Mouse (Mus musculus): ENCODE results near the gene Htra3.

Htra3 gene

DNA sequence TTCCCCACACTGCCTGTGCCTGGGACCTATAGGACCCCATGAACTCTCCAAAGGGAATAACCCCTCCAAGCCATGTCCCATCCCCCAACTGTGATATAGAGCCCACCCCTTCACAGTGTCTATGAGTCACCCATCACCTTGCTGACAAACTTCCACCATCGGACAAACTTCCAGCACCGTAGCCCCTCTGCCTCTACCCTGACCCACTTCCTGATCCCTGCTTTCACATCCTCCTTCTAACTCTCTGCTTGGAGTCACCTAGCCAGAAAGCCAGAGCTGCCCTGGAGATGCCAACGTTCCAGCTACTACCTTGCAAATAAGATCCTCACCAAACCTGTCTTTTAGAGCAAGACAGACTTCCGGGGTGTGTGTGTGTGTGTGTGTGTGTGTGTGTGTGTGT, 14.1 kb upstream of the Htra3 start:
- DNase-seq (ENCODE audit: low spot score) = no peak

DNA sequence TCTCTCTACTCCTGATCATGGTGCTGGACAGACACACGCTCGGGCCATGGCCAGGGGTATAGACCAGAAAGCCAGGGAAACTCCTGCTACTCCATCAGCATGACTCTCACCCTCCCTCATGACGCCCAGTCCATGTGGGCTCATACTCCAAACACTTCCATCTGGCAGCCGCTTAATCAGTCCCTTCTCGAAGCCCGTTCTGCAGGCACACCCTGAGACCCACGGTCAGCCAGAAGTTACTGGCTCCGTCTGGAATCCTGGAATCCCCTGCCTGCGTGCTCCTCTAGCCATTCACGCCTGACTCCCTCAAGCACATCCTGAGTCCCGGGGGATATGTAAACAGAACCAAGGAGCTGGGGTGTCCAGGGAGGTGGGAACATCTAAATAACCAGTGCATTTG, 11.7 kb upstream of the Htra3 start:
- DNase-seq (ENCODE audit: low spot score) = no peak

DNA sequence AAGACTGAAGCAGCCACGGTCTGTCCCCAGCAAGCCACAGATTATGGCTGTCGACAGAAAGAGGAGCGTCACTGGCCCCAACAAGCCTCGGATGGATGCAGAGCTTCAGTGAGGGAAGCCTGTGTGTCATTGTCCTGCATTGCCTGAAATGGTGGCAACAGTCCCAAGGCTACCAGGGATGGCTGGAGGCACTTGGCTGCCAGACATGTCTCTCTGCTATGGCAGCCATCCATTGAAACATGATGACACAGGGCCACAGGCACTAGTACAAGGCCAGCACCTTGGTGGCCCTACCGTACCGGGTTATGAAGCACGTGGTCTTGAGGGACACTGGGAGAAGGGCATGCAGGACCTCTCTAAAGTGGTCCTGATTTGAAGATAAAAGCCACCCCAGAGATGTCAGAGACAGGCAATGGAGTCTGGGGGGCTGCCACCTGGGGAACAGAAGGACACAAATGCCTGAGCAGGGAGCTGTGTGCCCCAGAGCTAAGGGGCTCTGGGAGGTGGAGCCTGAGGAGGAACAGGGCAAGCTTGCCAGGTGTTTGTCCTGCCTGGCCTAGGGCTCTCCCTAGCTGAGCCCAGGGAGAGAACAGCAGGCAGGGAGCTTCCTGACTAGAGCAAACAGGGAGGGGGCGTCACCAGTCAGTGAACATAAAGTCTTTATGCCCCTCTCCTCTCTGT, 11.0 kb upstream of the Htra3 start:
- DNase-seq (ENCODE audit: low spot score) = no peak

GRCm38 (mm10) chr5:35689374-35689773, 9.8 kb upstream of the Htra3 start:
- DNase-seq (ENCODE audit: low spot score) = no peak

DNA sequence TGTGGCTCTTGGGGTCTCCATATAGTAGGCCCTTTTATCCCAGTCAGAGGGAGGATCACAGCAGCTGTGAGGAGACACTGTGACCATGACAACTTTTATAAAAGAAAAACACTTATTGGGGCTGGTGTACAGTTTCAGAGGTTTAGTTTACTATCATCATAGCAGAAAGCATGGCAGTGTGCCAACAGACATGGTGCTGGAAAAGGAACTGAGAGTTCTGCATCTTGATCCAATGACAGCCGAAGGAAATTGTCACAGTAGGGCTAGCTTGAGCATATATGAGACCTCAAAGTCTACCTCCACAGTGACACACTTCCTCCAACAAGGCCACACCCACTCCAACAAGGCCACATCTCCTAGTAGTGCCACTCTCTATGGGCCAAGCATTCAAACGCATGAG, 9.3 kb upstream of the Htra3 start:
- no peak for DNase-seq (ENCODE audit: low spot score)

DNA sequence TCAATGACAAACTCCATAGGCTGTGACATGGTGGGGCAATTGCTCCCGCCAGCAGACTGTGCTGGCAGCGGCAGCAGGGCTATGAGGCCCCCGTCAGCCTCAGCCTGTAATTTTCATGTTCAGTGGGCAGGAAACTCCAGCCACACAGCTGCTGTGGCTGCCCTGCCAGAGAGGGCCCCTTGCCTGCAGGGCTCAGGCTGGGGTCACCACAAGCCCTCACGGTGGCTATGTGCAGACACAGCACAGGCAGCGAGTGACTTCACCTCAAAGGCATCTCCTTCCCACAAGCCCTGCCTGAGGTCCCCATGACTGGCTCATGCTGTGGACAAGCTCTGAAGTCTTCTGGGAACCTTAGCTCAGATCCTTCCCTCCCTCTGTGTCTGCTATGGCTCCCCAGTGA, 7.5 kb upstream of the Htra3 start:
- no peak for DNase-seq (ENCODE audit: low spot score)

DNA sequence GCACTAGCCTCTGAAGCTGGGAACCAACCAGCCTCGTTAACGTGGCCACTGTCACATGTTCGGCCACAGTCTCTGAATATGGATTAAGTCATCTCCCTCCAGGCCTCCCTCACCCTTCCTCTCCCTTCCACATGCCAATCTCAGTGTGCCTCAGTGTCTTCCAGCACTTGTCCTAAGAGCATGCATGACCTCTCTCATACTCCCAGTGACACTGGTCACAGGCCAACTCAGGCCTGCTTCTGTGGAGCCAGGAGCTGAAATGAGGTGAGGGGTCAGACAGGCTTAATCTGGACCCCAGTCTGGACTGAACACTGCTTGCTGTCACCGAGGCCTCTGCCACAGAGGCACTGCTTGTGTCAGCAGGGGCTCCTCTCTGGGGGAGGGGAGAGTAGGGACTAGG, 6.8 kb upstream of the Htra3 start:
- DNase-seq (ENCODE audit: low spot score) = no peak

DNA sequence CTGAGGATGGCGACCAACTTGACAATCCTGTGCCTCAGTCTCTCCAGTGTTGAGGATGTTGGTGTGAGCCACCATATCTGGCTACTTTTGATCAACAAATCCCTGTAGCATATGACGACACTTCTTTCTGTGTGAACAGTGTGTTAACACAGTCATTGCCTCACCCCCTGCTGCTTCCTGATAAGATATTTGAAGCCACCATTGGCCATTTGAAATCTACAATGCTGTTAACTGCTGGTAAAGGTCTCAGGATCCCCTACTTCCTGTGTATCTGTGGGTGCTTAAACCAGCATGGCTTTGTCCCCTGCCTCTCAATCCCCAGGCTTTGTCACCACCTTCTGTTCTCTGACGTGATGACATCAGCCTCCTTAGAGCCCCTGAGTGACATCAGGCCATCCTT, 5.5 kb upstream of the Htra3 start:
- no peak for DNase-seq (ENCODE audit: low spot score)

GRCm38 (mm10) chr5:35680958-35681357, 1.4 kb upstream of the Htra3 start:
- no peak for DNase-seq (ENCODE audit: low spot score)

- DNase-seq (ENCODE audit: low spot score) = no peak
These were observed 2.6 kb downstream of the Htra3 start for GRCm38 (mm10) chr5:35676964-35677363.

DNA sequence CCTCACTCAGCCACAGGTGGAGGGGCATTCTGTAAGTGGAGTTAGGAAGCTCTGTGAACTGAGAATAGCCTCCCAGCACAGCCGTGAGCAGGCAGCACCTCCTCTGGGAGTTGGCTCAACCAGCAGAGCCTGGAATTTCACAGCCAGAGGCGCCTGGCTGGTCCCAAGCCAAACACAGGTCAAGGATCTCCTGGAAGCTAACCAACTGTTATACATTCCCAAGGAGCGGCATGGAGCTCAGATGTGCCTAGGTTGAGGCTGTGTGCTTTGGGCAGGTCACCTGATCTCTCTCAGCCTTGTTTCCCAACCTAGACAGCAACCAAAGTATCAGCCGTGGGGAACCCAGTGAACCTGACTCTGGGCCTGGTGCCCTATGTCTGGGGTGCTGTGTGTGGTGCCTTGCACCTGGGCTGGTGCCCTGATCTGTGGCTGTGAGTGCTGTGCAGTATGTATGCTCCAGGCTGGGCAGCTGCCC, 5.5 kb downstream of the Htra3 start:
- DNase-seq (ENCODE audit: low spot score) = no peak

- DNase-seq (ENCODE audit: low spot score) = no peak
These were observed 6.5 kb downstream of the Htra3 start for GRCm38 (mm10) chr5:35673086-35673485.

DNA sequence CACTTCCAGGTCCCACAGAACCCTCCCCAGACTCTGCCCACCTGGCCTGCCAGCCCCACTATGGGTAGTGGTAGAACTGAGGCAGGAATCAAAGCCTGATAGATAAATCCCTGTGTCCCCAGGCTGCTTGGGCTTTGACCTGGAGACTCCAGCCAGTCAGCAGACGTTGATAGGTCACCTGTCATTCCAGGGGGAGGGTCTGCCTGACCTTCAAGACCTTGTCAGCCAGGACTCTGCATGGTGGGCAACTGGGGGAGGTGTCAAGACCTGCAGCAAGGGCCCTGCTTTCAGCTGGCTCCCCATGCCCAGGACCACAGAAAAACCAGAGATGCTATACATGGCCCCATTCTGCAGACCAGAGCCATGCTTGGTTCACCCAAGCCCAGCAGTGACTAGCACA, 7.0 kb downstream of the Htra3 start:
- no peak for DNase-seq (ENCODE audit: low spot score)

DNA sequence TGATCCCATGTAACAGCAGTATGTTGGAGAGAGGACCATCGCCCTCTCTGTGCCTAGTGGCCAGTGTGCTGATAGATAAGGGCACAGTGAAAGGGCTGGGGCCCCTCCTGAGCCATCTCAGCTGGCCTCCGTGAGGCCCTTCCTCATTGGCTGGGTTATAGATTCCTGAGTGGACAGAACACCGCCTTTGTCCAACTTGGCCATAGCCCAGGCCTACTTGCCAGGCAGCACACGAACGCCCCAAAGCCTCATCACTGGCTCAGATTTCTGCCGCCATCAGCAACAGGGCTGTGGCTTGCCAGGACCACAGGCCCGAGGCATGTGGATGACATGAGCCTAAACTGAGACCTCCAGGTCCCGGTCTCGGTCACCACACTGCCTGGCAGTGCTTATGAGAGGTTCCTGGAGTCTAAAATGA, 8.1 kb downstream of the Htra3 start:
- peak; percentile 63 for DNase-seq (ENCODE audit: low spot score)

DNA sequence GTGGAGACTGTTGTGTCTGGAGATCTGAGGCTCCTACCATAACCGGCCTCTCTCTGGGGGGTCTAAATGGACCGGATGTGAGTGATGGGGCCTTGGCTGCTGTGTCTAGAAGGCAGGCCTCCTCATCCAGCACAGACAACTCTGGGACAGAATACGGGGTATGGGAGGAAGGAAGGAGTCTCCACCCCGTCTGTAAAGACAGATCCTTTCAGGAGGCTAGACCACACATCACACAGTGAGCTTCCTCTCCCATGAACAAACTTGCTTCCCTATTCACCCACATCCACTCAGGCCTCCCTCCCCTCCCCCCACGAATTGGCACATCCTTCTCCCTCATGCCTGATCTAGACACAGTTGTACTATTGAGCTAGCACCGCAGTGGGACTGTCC, 9.2 kb downstream of the Htra3 start:
- no peak for DNase-seq (ENCODE audit: low spot score)

GRCm38 (mm10) chr5:35669747-35670411, 9.7 kb downstream of the Htra3 start:
- no peak for DNase-seq (ENCODE audit: low spot score)

- DNase-seq (ENCODE audit: low spot score) = no peak
These were observed 13.4 kb downstream of the Htra3 start for GRCm38 (mm10) chr5:35666152-35666551.

DNA sequence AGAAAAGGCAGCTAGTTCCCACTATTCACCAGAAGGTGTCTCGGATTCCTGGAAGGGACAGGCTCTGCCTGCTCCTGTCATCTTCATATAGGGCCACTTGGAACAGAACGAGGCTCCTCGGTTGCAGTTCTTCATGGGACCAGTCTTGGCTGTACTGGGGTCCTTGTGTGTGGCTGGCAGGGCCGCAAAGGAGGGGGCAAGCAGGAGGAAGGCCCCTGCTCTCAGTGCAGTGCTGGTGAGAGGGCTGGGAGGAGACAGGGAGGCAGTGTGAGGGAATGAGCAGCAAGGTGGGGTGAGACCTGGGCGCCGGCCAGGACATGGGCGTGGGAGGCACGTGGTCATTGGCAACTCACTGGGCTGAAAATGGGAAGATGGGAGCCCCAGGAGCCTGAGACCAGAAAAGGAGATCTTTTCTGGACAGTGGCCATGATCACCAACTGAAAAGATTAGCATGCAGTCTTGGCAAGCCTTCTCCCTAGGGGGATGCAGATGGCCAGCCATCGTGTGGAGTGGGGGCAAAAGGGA, 17.5 kb downstream of the Htra3 start:
- DNase-seq (ENCODE audit: low spot score) = no peak

DNA sequence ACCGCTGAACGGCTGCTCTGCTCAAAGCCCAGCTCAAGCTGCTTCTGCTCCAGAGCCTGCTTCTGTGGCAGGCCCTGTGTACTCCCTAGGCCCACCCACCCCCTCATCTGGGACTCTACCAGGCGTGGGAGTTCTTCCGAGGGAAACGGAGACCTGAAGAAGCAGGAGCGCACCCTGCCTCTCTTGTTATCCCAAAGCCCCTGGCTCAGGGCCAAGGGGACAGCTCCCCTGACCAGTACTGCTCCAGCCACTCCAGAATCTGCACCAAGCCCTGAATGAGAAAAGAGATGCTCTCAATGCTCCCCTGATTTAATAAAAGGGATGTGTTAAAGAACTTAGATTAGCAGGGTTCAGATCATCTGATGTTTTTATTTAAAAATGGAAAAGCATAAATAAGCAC, 18.4 kb downstream of the Htra3 start:
- DNase-seq (ENCODE audit: low spot score) = no peak

DNA sequence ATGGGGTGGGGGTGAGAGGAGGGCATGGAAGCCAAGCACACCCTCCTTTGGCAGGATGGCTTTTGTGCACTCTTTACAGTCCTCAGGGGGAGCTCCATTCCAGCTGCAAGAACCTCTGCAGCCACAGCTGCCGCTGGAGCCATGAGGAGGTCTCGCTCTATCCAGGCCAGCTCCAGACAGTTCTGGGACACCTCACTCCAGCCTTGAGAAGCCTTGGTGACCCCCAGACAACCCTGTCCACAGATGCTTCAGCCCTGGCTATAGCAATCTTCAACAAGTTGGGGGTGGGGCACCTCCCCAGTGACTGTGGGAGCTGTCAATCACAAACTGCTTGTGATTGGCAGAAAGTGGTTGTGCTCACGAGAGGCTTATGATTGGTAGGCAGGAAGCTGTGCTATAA, 20.1 kb downstream of the Htra3 start:
- DNase-seq (ENCODE audit: low spot score) = no peak

DNA sequence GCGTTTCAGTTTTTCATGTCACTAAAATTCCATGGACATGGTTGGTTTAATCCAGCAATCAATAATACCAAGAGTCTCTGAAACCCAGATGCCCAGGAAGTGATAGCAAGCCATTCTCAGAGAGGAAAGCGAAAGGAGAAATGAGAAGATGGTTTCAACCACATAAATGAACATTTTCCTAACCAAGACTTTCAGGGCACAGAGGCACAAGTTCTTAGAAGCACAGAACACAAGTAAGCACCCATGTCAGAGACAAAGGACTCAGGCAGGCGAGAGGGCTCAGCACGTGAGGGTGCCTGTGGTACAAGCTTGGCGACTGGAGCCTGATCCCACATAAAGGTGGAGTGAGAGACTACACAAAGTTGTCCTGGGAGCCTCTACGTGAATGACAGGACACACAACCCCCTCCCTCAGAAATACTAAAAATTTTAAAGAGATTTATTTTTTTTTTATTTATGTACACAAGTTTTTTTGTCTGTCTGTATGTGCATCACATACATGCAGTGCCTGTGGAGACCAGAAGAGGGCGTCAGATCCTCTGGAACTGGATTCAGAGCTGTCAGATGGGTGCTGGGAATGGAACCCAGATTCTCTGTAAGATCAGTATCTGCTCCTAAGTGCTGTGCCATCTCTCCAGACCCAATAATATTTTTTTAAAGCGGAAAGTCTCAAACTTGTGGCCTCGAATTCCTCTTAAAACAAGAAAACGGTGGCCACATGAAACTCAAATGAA, 23.7 kb downstream of the Htra3 start:
- no peak for DNase-seq (ENCODE audit: low spot score)

GRCm38 (mm10) chr5:35653743-35654395, 25.7 kb downstream of the Htra3 start:
- no peak for DNase-seq (ENCODE audit: low spot score)

DNA sequence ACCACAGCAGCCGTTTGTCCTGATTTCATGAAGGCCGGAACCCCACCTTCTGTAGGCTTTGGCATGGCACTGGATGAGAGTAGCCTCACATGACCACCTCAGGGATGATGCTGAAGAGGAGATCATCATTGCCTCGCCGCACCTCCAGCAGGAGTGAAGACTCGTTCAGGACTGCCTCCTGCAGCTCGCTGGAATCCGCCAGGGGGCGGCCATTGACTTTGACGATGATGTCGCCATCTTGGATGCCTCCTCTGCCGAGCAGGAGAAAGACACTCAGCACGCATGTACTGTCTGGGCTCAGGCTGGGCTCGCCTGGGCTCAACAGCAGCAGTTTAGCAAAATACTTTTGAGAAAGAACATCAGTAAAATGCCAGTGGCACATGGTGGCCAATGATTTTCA, 26.7 kb downstream of the Htra3 start:
- no peak for DNase-seq (ENCODE audit: low spot score)

Measured in left cerebral cortex, adult 11 months (tissue).